Mouse (Mus musculus): ENCODE results near the gene Tgfa. TPM values are rescaled to one million over a fixed set of nuclear protein-coding genes. Genes with fewer than 3 reads are reported as not detected.

The Tgfa gene
- total RNA-seq, 2 experiments from 2014 or later = 16.3 to 18.5 TPM

Other genes with a start within 250 kb of the Tgfa start
- 10 to 100 TPM; 75.4 to 78.5 TPM for gene Dusp11, start 233.6 kb upstream of the Tgfa start, total RNA-seq (2021)
- not detected for gene Figla, start 179.1 kb upstream of the Tgfa start, total RNA-seq (2021)
- gene Add2, start 166.5 kb upstream of the Tgfa start, total RNA-seq (2021) = 100 to 1,000 TPM; 225 to 236 TPM
- gene Fam136a, start 170.4 kb downstream of the Tgfa start, total RNA-seq (2021) = 10 to 100 TPM; 26.2 to 28.4 TPM
- 10 to 100 TPM; 63.3 to 71.7 TPM for gene Snrpg, start 176.1 kb downstream of the Tgfa start, total RNA-seq (2021)
- 100 to 1,000 TPM; 108 to 109 TPM for gene Pcyox1, start 201.9 kb downstream of the Tgfa start, total RNA-seq (2021)
- gene Tia1, start 209.0 kb downstream of the Tgfa start, total RNA-seq (2021) = 100 to 1,000 TPM; 106 to 107 TPM
- gene Gm44790, start 231.4 kb downstream of the Tgfa start, total RNA-seq (2021) = under 1 TPM in 1 of 2 experiments, not detected in 1; 0.49 TPM
- 10 to 100 TPM; 13.7 to 14.3 TPM for gene C87436, start 243.2 kb downstream of the Tgfa start, total RNA-seq (2021)

Data from left cerebral cortex, postnatal 14 days (tissue).